Mouse (Mus musculus) hindbrain, embryonic 15.5 days (tissue): Measurements from ENCODE around the gene Znrf1. TPM values are rescaled to one million over a fixed set of nuclear protein-coding genes. Genes with fewer than 3 reads are reported as not detected.
A peak's percentile ranks its signal among the peaks of the same experiment; 100 is the strongest.

ENCODE experiments used
- ATAC-seq: fragments of 200-750 bp; cut with Nextera tagmentation; 2 replicates; pipeline ENCODE4 v1.8.0; 2017; ENCODE audit warnings: low read depth, moderate number of reproducible peaks, moderate TSS enrichment; ENCODE audit not compliant: low FRiP score
- H3K27ac ChIP-seq: fragments of 300-500 bp; sonication (generic); replicated peaks from 2 replicates; pipeline ENCODE4 v1.5.1; 2015; ENCODE audit warnings: mild to moderate bottlenecking, inconsistent platforms
- H3K27me3 ChIP-seq: fragments of 300-500 bp; sonication (generic); 2 replicates; pipeline ENCODE4 v1.6.1; 2015; ENCODE audit warnings: control low read depth, inconsistent platforms
- H3K36me3 ChIP-seq: fragments of 300-500 bp; sonication (generic); 2 replicates; pipeline ENCODE4 v1.6.1; 2015; ENCODE audit warnings: control low read depth, inconsistent platforms
- H3K4me1 ChIP-seq: fragments of 300-500 bp; sonication (generic); replicated peaks from 2 replicates; pipeline ENCODE4 v1.6.1; 2015; ENCODE audit warnings: control low read depth, inconsistent platforms
- H3K4me2 ChIP-seq: fragments of 300-500 bp; sonication (generic); 2 replicates; pipeline ENCODE4 v1.6.1; 2015; ENCODE audit warnings: moderate library complexity, mild to moderate bottlenecking, inconsistent platforms
- H3K4me3 ChIP-seq: fragments of 300-500 bp; sonication (generic); 2 replicates; pipeline ENCODE4 v1.5.1; 2015; ENCODE audit warnings: mild to moderate bottlenecking, inconsistent platforms
- H3K9ac ChIP-seq: fragments of 300-500 bp; sonication (generic); 2 replicates; pipeline ENCODE4 v1.6.1; 2015; ENCODE audit warnings: inconsistent platforms
- H3K9me3 ChIP-seq: fragments of 300-500 bp; sonication (generic); 2 replicates; pipeline ENCODE4 v1.6.1; 2016; ENCODE audit warnings: control low read depth, inconsistent platforms
- WGBS: fragments of 180-500 bp; shearing (Covaris S2); methylation state at CpG from one replicate; pipeline ENCODE4 v1.1.7; 2015; 5-methylcytosine and 5-hydroxymethylcytosine counted together
- polyA plus RNA-seq: library from polyadenylated mRNA; unstranded; fragments of >200 nt; fragmentation: Nextera tagmentation; extraction: Ambion mirVana; gene quantifications from 2 replicates; pipeline ENCODE4 v1.2.1, GENCODE M21; 2015

Znrf1 gene
- polyA plus RNA-seq, 1 experiment from 2014 or later = 106 TPM

- Histone ChIP-seq H3K36me3 (no peaks in the 10 kb centered on the region), H3K27me3 (no peaks in the 10 kb centered on the region), H3K4me3 (no peak overlapping the region), H3K9me3 (no peaks in the 10 kb centered on the region), H3K27ac (no peak overlapping the region), H3K4me2 (no peak overlapping the region), H3K4me1 (peaks cover 37% of the 10 kb centered on the region), H3K9ac (no peak overlapping the region)
- 92% methylated on average over 4 of the region's 4 CpGs for WGBS
- ATAC-seq = no peak
Measured at GRCm38 (mm10) chr8:111561824-111562223, 25.9 kb downstream of the Znrf1 start.

DNA sequence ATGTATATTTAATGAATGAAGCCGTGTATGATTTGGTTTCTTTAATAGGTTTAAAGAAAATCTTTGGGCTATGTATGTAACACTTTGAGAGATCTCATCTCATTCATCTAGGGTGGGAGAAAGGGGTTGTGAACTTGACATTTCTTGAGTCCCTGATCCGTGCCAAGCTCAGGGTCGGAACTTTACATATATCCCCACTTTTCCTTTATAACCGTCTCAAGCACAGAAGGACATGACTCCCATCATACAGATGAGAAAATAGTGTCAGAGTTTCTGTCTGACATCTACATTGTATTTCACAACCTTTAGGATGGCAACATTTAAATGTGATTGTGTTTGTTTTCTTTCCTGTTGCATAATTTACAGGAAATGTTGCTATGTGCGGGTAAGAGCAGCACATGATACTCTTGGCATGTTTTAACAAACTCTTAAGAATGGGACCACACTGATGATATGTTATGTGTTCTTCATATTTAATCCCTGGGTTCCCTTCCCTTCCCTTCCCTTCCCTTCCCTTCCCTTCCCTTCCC is 26.4 kb downstream of the Znrf1 start:
- ATAC-seq = no peak
- no peak overlapping the region for H3K27ac ChIP-seq
- no peak overlapping the region for H3K9ac ChIP-seq
- no peaks in the 10 kb centered on the region for H3K9me3 ChIP-seq
- no peaks in the 10 kb centered on the region for H3K36me3 ChIP-seq
- no peak overlapping the region for H3K4me2 ChIP-seq
- H3K4me3 ChIP-seq = no peak overlapping the region
- 94% methylated on average over 5 of the region's 5 CpGs for WGBS
- H3K4me1 ChIP-seq = peaks cover 40% of the 10 kb centered on the region
- no peaks in the 10 kb centered on the region for H3K27me3 ChIP-seq

DNA sequence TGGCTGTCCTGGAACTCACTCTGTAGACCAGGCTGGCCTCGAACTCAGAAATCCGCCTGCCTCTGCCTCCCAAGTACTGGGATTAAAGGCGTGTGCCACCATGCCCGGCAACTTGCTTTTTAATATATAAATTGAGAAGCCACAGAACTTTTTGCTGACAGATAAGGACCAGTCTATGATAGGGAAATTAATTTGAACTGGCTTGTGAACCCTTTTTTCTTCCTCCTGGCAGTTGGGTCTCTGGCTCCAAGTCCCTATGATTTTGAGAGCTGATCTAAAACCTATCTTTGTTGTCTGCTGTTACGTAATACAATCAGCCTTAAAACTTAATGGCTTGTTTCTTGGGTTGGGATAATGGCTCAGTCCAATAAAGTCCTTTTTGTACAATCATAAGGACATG is 27.2 kb downstream of the Znrf1 start:
- peaks cover 48% of the 10 kb centered on the region for H3K4me1 ChIP-seq
- 94% methylated on average over 5 of the region's 5 CpGs for WGBS
- no peak overlapping the region for H3K4me2 ChIP-seq

GRCm38 (mm10) chr8:111563687-111564086 is 27.8 kb downstream of the Znrf1 start:
- H3K4me3 ChIP-seq = no peak overlapping the region
- no peak overlapping the region for H3K9ac ChIP-seq
- H3K27ac ChIP-seq = no peak overlapping the region
- 93% methylated on average over 4 of the region's 4 CpGs for WGBS
- no peaks in the 10 kb centered on the region for H3K36me3 ChIP-seq
- no peaks in the 10 kb centered on the region for H3K27me3 ChIP-seq
- no peaks in the 10 kb centered on the region for H3K9me3 ChIP-seq
- H3K4me2 ChIP-seq = no peak overlapping the region
- peaks cover 45% of the 10 kb centered on the region for H3K4me1 ChIP-seq
- no peak for ATAC-seq

More for the DNA sequence above, 27.2 kb downstream of the Znrf1 start:
- no peak for ATAC-seq
- Histone ChIP-seq H3K9ac (no peak overlapping the region), H3K9me3 (no peaks in the 10 kb centered on the region), H3K27me3 (no peaks in the 10 kb centered on the region), H3K36me3 (no peaks in the 10 kb centered on the region), H3K27ac (no peak overlapping the region), H3K4me3 (no peak overlapping the region)

GRCm38 (mm10) chr8:111564093-111564492 is 28.2 kb downstream of the Znrf1 start:
- no peak overlapping the region for H3K4me2 ChIP-seq
- no peaks in the 10 kb centered on the region for H3K9me3 ChIP-seq
- H3K9ac ChIP-seq = no peak overlapping the region
- H3K4me3 ChIP-seq = no peak overlapping the region
- 81% methylated on average over 2 of the region's 2 CpGs for WGBS
- peaks cover 41% of the 10 kb centered on the region for H3K4me1 ChIP-seq
- H3K27me3 ChIP-seq = no peaks in the 10 kb centered on the region
- H3K27ac ChIP-seq = no peak overlapping the region
- no peaks in the 10 kb centered on the region for H3K36me3 ChIP-seq
- ATAC-seq = no peak

- H3K9me3 ChIP-seq = no peaks in the 10 kb centered on the region
- H3K36me3 ChIP-seq = no peaks in the 10 kb centered on the region
- no peak overlapping the region for H3K4me2 ChIP-seq
- H3K27ac ChIP-seq = no peak overlapping the region
- no peak overlapping the region for H3K9ac ChIP-seq
- 42% methylated on average over 5 of the region's 5 CpGs for WGBS
- ATAC-seq = no peak
- H3K27me3 ChIP-seq = no peaks in the 10 kb centered on the region
- no peak overlapping the region for H3K4me3 ChIP-seq
- peaks cover 43% of the 10 kb centered on the region for H3K4me1 ChIP-seq
Measured at GRCm38 (mm10) chr8:111565784-111566191, 29.9 kb downstream of the Znrf1 start.

GRCm38 (mm10) chr8:111566326-111566725 is 30.4 kb downstream of the Znrf1 start:
- H3K27ac ChIP-seq = no peak overlapping the region
- 64% methylated on average over 9 of the region's 9 CpGs for WGBS

DNA sequence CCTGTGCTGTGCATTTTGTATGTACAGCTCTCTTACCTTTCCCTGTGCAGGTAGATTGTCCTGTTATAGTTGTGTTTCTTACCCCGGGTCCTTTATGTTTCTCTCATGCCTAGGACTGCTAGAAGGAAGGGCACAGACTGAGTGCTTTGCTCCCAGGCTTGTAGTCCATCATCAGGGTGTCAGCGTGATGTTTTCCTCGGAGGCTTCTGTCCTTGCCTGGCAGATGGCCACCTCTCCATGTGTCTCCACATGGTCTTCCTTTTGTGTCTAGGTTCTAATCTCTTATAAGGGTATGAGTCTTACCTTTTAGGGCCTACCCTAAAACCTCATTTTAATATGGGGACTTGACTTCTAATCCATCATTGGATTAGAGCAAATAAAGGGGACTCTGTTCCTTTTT is 31.7 kb downstream of the Znrf1 start:
- WGBS = 37% methylated on average over 3 of the region's 3 CpGs
- peak overlapping the region; percentile 50; the same call in 1 of the 2 replicates for H3K27ac ChIP-seq
- H3K4me3 ChIP-seq = no peak overlapping the region
- no peaks in the 10 kb centered on the region for H3K27me3 ChIP-seq
- H3K4me2 ChIP-seq = no peak overlapping the region
- H3K9me3 ChIP-seq = no peaks in the 10 kb centered on the region
- no peak overlapping the region for H3K9ac ChIP-seq
- ATAC-seq = no peak
- H3K4me1 ChIP-seq = peaks cover 51% of the 10 kb centered on the region
- H3K36me3 ChIP-seq = no peaks in the 10 kb centered on the region

More at GRCm38 (mm10) chr8:111566326-111566725, 30.4 kb downstream of the Znrf1 start:
- Histone ChIP-seq H3K9me3 (no peaks in the 10 kb centered on the region), H3K9ac (no peak overlapping the region), H3K4me2 (no peak overlapping the region), H3K36me3 (no peaks in the 10 kb centered on the region), H3K4me3 (no peak overlapping the region), H3K27me3 (no peaks in the 10 kb centered on the region), H3K4me1 (peaks cover 43% of the 10 kb centered on the region)
- no peak for ATAC-seq

DNA sequence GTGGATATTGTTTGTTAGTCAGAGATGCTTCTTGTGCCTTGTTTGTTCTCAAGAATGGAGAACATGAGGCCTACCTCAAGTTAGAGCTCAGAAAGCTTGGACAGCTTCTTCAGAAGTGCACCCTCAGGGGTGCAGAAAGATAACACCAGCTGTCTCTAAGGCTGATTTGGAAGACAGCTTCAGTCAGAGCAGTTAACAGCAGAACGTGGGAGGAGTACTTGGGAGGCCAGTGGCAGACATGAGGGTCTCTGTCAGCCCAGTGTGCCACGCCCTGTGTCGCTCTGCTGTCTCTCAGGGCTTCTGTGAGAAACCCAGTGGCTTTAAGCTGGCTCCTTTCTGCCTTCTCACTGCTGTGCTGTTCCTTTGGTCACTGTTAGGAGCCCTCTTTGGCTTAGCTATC is 32.1 kb downstream of the Znrf1 start:
- Histone ChIP-seq H3K4me1 (peaks cover 55% of the 10 kb centered on the region), H3K36me3 (no peaks in the 10 kb centered on the region), H3K9ac (no peak overlapping the region), H3K27ac (peak overlapping the region; percentile 50; the same call in 1 of the 2 replicates), H3K4me2 (no peak overlapping the region), H3K9me3 (no peaks in the 10 kb centered on the region), H3K27me3 (no peaks in the 10 kb centered on the region), H3K4me3 (no peak overlapping the region)
- 0 out of 2 replicates have a peak, but pooled peaks have one; percentile 23 for ATAC-seq
- 57% methylated on average over 3 of the region's 3 CpGs for WGBS

GRCm38 (mm10) chr8:111569926-111570325 is 34.0 kb downstream of the Znrf1 start:
- ATAC-seq = no peak
- Histone ChIP-seq H3K4me2 (no peak overlapping the region), H3K27me3 (no peaks in the 10 kb centered on the region), H3K4me1 (peaks cover 73% of the 10 kb centered on the region), H3K9ac (no peak overlapping the region), H3K4me3 (no peak overlapping the region), H3K9me3 (no peaks in the 10 kb centered on the region), H3K36me3 (no peaks in the 10 kb centered on the region), H3K27ac (no peak overlapping the region)
- 66% methylated on average over 4 of the region's 4 CpGs for WGBS

DNA sequence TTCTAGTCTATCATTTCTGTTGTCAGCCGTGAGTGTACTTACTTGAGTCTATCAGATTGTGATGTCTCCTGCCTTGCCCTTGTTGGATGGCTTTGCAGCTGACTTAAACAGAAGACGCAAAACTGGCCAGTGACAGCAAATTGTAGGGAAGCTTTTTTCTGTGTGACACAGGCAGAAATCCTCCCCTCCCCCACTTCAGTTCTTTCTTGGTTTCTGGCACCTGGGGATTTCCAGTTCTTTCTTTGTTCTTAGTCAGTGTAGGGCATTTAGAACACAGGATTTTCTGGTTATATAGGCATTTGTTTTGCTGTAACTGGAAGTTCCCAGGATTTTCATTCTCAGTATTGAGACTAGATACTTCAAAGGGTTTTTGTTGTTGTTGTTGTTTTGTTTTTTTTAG is 34.5 kb downstream of the Znrf1 start:
- H3K9ac ChIP-seq = no peak overlapping the region
- no peak overlapping the region for H3K27ac ChIP-seq
- 53% methylated on average over 2 of the region's 2 CpGs for WGBS

DNA sequence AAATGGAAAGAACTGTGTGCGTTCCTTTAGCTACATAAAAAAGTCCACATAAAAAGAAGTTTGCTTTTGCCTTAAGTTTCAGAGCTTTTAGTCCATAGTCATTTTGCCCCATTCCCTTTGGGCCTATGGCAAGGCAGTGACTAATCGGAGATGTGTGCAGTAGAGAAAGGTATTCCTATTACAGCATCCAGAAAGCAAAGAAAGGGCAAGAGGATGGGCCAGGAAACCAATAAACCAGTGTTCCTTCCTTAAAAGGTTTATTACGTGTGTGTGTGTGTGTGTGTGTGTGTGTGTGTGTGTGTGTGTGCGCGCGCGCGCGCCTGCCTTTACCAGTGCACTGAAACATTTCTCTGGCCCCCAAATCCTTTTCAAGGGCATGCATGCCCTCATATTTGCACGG is 35.8 kb downstream of the Znrf1 start:
- 85% methylated on average over 10 of the region's 10 CpGs for WGBS
- peaks cover 62% of the 10 kb centered on the region for H3K4me1 ChIP-seq

More for the DNA sequence above, 34.5 kb downstream of the Znrf1 start:
- H3K36me3 ChIP-seq = no peaks in the 10 kb centered on the region
- no peaks in the 10 kb centered on the region for H3K9me3 ChIP-seq
- no peak for ATAC-seq
- H3K4me1 ChIP-seq = peaks cover 71% of the 10 kb centered on the region
- no peak overlapping the region for H3K4me3 ChIP-seq
- no peak overlapping the region for H3K4me2 ChIP-seq
- no peaks in the 10 kb centered on the region for H3K27me3 ChIP-seq

GRCm38 (mm10) chr8:111572431-111572830 is 36.5 kb downstream of the Znrf1 start:
- Histone ChIP-seq H3K4me3 (no peak overlapping the region), H3K9me3 (no peaks in the 10 kb centered on the region), H3K36me3 (no peaks in the 10 kb centered on the region), H3K4me2 (no peak overlapping the region), H3K27ac (no peak overlapping the region), H3K4me1 (peaks cover 61% of the 10 kb centered on the region), H3K27me3 (no peaks in the 10 kb centered on the region), H3K9ac (no peak overlapping the region)
- 86% methylated on average over 2 of the region's 2 CpGs for WGBS
- ATAC-seq = no peak

More for the DNA sequence above, 35.8 kb downstream of the Znrf1 start:
- ATAC-seq = no peak
- Histone ChIP-seq H3K27me3 (no peaks in the 10 kb centered on the region), H3K9ac (no peak overlapping the region), H3K4me3 (no peak overlapping the region), H3K4me2 (no peak overlapping the region), H3K27ac (no peak overlapping the region), H3K9me3 (no peaks in the 10 kb centered on the region), H3K36me3 (no peaks in the 10 kb centered on the region)
